Mouse (Mus musculus): Measurements from ENCODE around the gene Map2k1. TPM values are rescaled to one million over a fixed set of nuclear protein-coding genes. Genes with fewer than 3 reads are reported as not detected.
"Not testable (repeated sequence)": the region's sequence is repeated elsewhere in the genome, so short reads cannot be mapped to it uniquely, and the experiment has no call there.

The Map2k1 gene
- polyA plus RNA-seq, 1 experiment from 2014 or later, result 77.4 TPM

- peak overlapping the region; percentile 10; the same call in 1 of the 2 replicates for H3K27ac ChIP-seq (ENCODE audit: low read length)
- H3K4me2 ChIP-seq (replicated peaks; ENCODE audit: low read depth, low read length), result peak overlapping the region; percentile 94
- H3K4me1 ChIP-seq (ENCODE audit: control insufficient read depth, insufficient read depth, low read length), result peaks cover 15% of the 10 kb centered on the region
- H3K36me3 ChIP-seq (ENCODE audit: control insufficient read depth, insufficient read depth, low read length), result peaks cover 37% of the 10 kb centered on the region
- ATAC-seq (ENCODE audit: insufficient number of reproducible peaks, insufficient read depth, low FRiP score, low read depth), result no peak
- H3K9ac ChIP-seq (replicated peaks; ENCODE audit: low read depth, low read length), result peak overlapping the region; percentile 89
- H3K27me3 ChIP-seq (ENCODE audit: control insufficient read depth, insufficient read depth, low read length), result no peaks in the 10 kb centered on the region
- peak overlapping the region; percentile 85 for H3K4me3 ChIP-seq (ENCODE audit: low read depth, low read length)
- H3K9me3 ChIP-seq (ENCODE audit: control insufficient read depth, low read depth, low read length), result no peaks in the 10 kb centered on the region
Measured at GRCm38 (mm10) chr9:64174341-64174740, 79.1 kb downstream of the Map2k1 start.

GRCm38 (mm10) chr9:64173666-64174220, 79.7 kb downstream of the Map2k1 start:
- no peaks in the 10 kb centered on the region for H3K9me3 ChIP-seq (ENCODE audit: control insufficient read depth, low read depth, low read length)
- H3K9ac ChIP-seq (replicated peaks; ENCODE audit: low read depth, low read length), result peak overlapping the region; percentile 89
- peaks cover 15% of the 10 kb centered on the region for H3K4me1 ChIP-seq (ENCODE audit: control insufficient read depth, insufficient read depth, low read length)
- H3K27ac ChIP-seq (ENCODE audit: low read length), result peak overlapping the region; percentile 93
- H3K36me3 ChIP-seq (ENCODE audit: control insufficient read depth, insufficient read depth, low read length), result peaks cover 40% of the 10 kb centered on the region
- H3K4me3 ChIP-seq (ENCODE audit: low read depth, low read length), result peak overlapping the region; percentile 85
- H3K4me2 ChIP-seq (replicated peaks; ENCODE audit: low read depth, low read length), result peak overlapping the region; percentile 94
- ATAC-seq (ENCODE audit: insufficient number of reproducible peaks, insufficient read depth, low FRiP score, low read depth), result no peak
- no peaks in the 10 kb centered on the region for H3K27me3 ChIP-seq (ENCODE audit: control insufficient read depth, insufficient read depth, low read length)
- WGBS, result under 1% methylated on average over 16 of the region's 16 CpGs

GRCm38 (mm10) chr9:64172816-64173665, 80.4 kb downstream of the Map2k1 start, which contains the start of the genes Zwilch and Rpl4:
Zwilch (minus strand) TSS chr9:64173104.
Rpl4 (plus strand) TSS chr9:64173375.
- Histone ChIP-seq H3K27me3 (ENCODE audit: control insufficient read depth, insufficient read depth, low read length) (no peaks in the 10 kb centered on the region), H3K4me1 (ENCODE audit: control insufficient read depth, insufficient read depth, low read length) (peaks cover 15% of the 10 kb centered on the region), H3K4me3 (ENCODE audit: low read depth, low read length) (peak within 1 kb of the TSS; percentile 85), H3K9ac (replicated peaks; ENCODE audit: low read depth, low read length) (peak within 1 kb of the TSS; percentile 89), H3K9me3 (ENCODE audit: control insufficient read depth, low read depth, low read length) (no peaks in the 10 kb centered on the region), H3K36me3 (ENCODE audit: control insufficient read depth, insufficient read depth, low read length) (peaks cover 36% of the 10 kb centered on the region), H3K4me2 (replicated peaks; ENCODE audit: low read depth, low read length) (peak within 1 kb of the TSS; percentile 94), H3K27ac (ENCODE audit: low read length) (peak within 1 kb of the TSS; percentile 93)
- WGBS, result under 1% methylated on average over 42 of the region's 42 CpGs
- ATAC-seq (ENCODE audit: insufficient number of reproducible peaks, insufficient read depth, low FRiP score, low read depth), result peak; percentile 77; the same call in 1 of the 2 replicates

- Histone ChIP-seq H3K4me1 (ENCODE audit: control insufficient read depth, insufficient read depth, low read length) (peaks cover 15% of the 10 kb centered on the region), H3K27ac (ENCODE audit: low read length) (peak overlapping the region; percentile 93), H3K36me3 (ENCODE audit: control insufficient read depth, insufficient read depth, low read length) (peaks cover 33% of the 10 kb centered on the region), H3K9me3 (ENCODE audit: control insufficient read depth, low read depth, low read length) (no peaks in the 10 kb centered on the region), H3K9ac (replicated peaks; ENCODE audit: low read depth, low read length) (peak overlapping the region; percentile 89), H3K27me3 (ENCODE audit: control insufficient read depth, insufficient read depth, low read length) (no peaks in the 10 kb centered on the region), H3K4me2 (replicated peaks; ENCODE audit: low read depth, low read length) (peak overlapping the region; percentile 76), H3K4me3 (ENCODE audit: low read depth, low read length) (peak overlapping the region; percentile 85)
- 2% methylated on average over 18 of the region's 18 CpGs for WGBS
- ATAC-seq (ENCODE audit: insufficient number of reproducible peaks, insufficient read depth, low FRiP score, low read depth), result peak; percentile 35; the same call in 1 of the 2 replicates
Measured at GRCm38 (mm10) chr9:64172145-64172815, 81.2 kb downstream of the Map2k1 start.

- Histone ChIP-seq H3K36me3 (ENCODE audit: control insufficient read depth, insufficient read depth, low read length) (peaks cover 13% of the 10 kb centered on the region), H3K4me1 (ENCODE audit: control insufficient read depth, insufficient read depth, low read length) (peaks cover 15% of the 10 kb centered on the region)
- not testable (repeated sequence) for H3K27me3 ChIP-seq (ENCODE audit: control insufficient read depth, insufficient read depth, low read length); H3K9me3 ChIP-seq (ENCODE audit: control insufficient read depth, low read depth, low read length); H3K4me2 ChIP-seq (replicated peaks; ENCODE audit: low read depth, low read length); H3K27ac ChIP-seq (ENCODE audit: low read length); ATAC-seq (ENCODE audit: insufficient number of reproducible peaks, insufficient read depth, low FRiP score, low read depth); H3K9ac ChIP-seq (replicated peaks; ENCODE audit: low read depth, low read length); H3K4me3 ChIP-seq (ENCODE audit: low read depth, low read length)
- 87% methylated on average over 3 of the region's 3 CpGs for WGBS
Measured at GRCm38 (mm10) chr9:64169967-64170366, 83.5 kb downstream of the Map2k1 start.

GRCm38 (mm10) chr9:64160471-64160870, 93.0 kb downstream of the Map2k1 start:
- 97% methylated on average over 5 of the region's 5 CpGs for WGBS
- H3K27ac ChIP-seq (ENCODE audit: low read length), result no peak overlapping the region
- no peaks in the 10 kb centered on the region for H3K4me1 ChIP-seq (ENCODE audit: control insufficient read depth, insufficient read depth, low read length)
- no peak overlapping the region for H3K4me2 ChIP-seq (replicated peaks; ENCODE audit: low read depth, low read length)
- no peaks in the 10 kb centered on the region for H3K27me3 ChIP-seq (ENCODE audit: control insufficient read depth, insufficient read depth, low read length)
- H3K9ac ChIP-seq (replicated peaks; ENCODE audit: low read depth, low read length), result no peak overlapping the region
- ATAC-seq (ENCODE audit: insufficient number of reproducible peaks, insufficient read depth, low FRiP score, low read depth), result no peak
- no peak overlapping the region for H3K4me3 ChIP-seq (ENCODE audit: low read depth, low read length)
- peaks cover 56% of the 10 kb centered on the region for H3K36me3 ChIP-seq (ENCODE audit: control insufficient read depth, insufficient read depth, low read length)
- H3K9me3 ChIP-seq (ENCODE audit: control insufficient read depth, low read depth, low read length), result no peaks in the 10 kb centered on the region

GRCm38 (mm10) chr9:64156641-64157040, 96.8 kb downstream of the Map2k1 start:
- Histone ChIP-seq H3K9me3 (ENCODE audit: control insufficient read depth, low read depth, low read length) (no peaks in the 10 kb centered on the region), H3K27me3 (ENCODE audit: control insufficient read depth, insufficient read depth, low read length) (no peaks in the 10 kb centered on the region), H3K9ac (replicated peaks; ENCODE audit: low read depth, low read length) (no peak overlapping the region), H3K36me3 (ENCODE audit: control insufficient read depth, insufficient read depth, low read length) (peaks cover 44% of the 10 kb centered on the region), H3K27ac (ENCODE audit: low read length) (no peak overlapping the region), H3K4me2 (replicated peaks; ENCODE audit: low read depth, low read length) (no peak overlapping the region), H3K4me1 (ENCODE audit: control insufficient read depth, insufficient read depth, low read length) (no peaks in the 10 kb centered on the region), H3K4me3 (ENCODE audit: low read depth, low read length) (no peak overlapping the region)
- WGBS, result 91% methylated on average over 1 of the region's 1 CpGs
- no peak for ATAC-seq (ENCODE audit: insufficient number of reproducible peaks, insufficient read depth, low FRiP score, low read depth)

GRCm38 (mm10) chr9:64139879-64140278, 113.6 kb downstream of the Map2k1 start:
- Histone ChIP-seq H3K36me3 (ENCODE audit: control insufficient read depth, insufficient read depth, low read length) (peaks cover 18% of the 10 kb centered on the region), H3K27me3 (ENCODE audit: control insufficient read depth, insufficient read depth, low read length) (no peaks in the 10 kb centered on the region), H3K4me2 (replicated peaks; ENCODE audit: low read depth, low read length) (no peak overlapping the region), H3K9ac (replicated peaks; ENCODE audit: low read depth, low read length) (no peak overlapping the region), H3K4me3 (ENCODE audit: low read depth, low read length) (no peak overlapping the region), H3K9me3 (ENCODE audit: control insufficient read depth, low read depth, low read length) (no peaks in the 10 kb centered on the region), H3K27ac (ENCODE audit: low read length) (no peak overlapping the region), H3K4me1 (ENCODE audit: control insufficient read depth, insufficient read depth, low read length) (no peaks in the 10 kb centered on the region)
- ATAC-seq (ENCODE audit: insufficient number of reproducible peaks, insufficient read depth, low FRiP score, low read depth), result no peak
- 87% methylated on average over 9 of the region's 9 CpGs for WGBS

All from stomach, embryonic 14.5 days (tissue).